Mouse (Mus musculus): ENCODE data around the gene Gcnt2. TPM values are rescaled to one million over a fixed set of nuclear protein-coding genes. Genes with fewer than 3 reads are reported as not detected.

The Gcnt2 gene
- polyA plus RNA-seq, 1 experiment: 4.2 TPM

- DNase-seq (ENCODE audit: low read depth): no peak
- TF ChIP-seq CTCF (IDR thresholded peaks at IDR 0.05; ENCODE audit: borderline replicate concordance, extremely low read depth, insufficient read depth, insufficient read length): no peak
- TF ChIP-seq POLR2A (IDR thresholded peaks at IDR 0.05; ENCODE audit: borderline replicate concordance, extremely low read depth, insufficient read depth, insufficient read length, poor library complexity, severe bottlenecking): no peak
Measured at GRCm38 (mm10) chr13:40923756-40924315, 64.3 kb downstream of the Gcnt2 start.

GRCm38 (mm10) chr13:40928192-40928898 is 68.8 kb downstream of the Gcnt2 start:
- no peak for DNase-seq (ENCODE audit: low read depth)
- TF ChIP-seq CTCF (IDR thresholded peaks at IDR 0.05; ENCODE audit: borderline replicate concordance, extremely low read depth, insufficient read depth, insufficient read length) (no peak), POLR2A (IDR thresholded peaks at IDR 0.05; ENCODE audit: borderline replicate concordance, extremely low read depth, insufficient read depth, insufficient read length, poor library complexity, severe bottlenecking) (no peak)

GRCm38 (mm10) chr13:40931871-40932270 is 72.3 kb downstream of the Gcnt2 start:
- DNase-seq (ENCODE audit: low read depth): peak; percentile 89

GRCm38 (mm10) chr13:40932573-40932972 is 73.0 kb downstream of the Gcnt2 start:
- TF ChIP-seq CTCF (IDR thresholded peaks at IDR 0.05; ENCODE audit: borderline replicate concordance, extremely low read depth, insufficient read depth, insufficient read length) (no peak), POLR2A (IDR thresholded peaks at IDR 0.05; ENCODE audit: borderline replicate concordance, extremely low read depth, insufficient read depth, insufficient read length, poor library complexity, severe bottlenecking) (no peak)
- no peak for DNase-seq (ENCODE audit: low read depth)

- no peak for TF ChIP-seq POLR2A (IDR thresholded peaks at IDR 0.05; ENCODE audit: borderline replicate concordance, extremely low read depth, insufficient read depth, insufficient read length, poor library complexity, severe bottlenecking)
- no peak for TF ChIP-seq CTCF (IDR thresholded peaks at IDR 0.05; ENCODE audit: borderline replicate concordance, extremely low read depth, insufficient read depth, insufficient read length)
- DNase-seq (ENCODE audit: low read depth): no peak
Measured at GRCm38 (mm10) chr13:40934341-40934740, 74.8 kb downstream of the Gcnt2 start.

- no peak for TF ChIP-seq POLR2A (IDR thresholded peaks at IDR 0.05; ENCODE audit: borderline replicate concordance, extremely low read depth, insufficient read depth, insufficient read length, poor library complexity, severe bottlenecking)
- no peak for TF ChIP-seq CTCF (IDR thresholded peaks at IDR 0.05; ENCODE audit: borderline replicate concordance, extremely low read depth, insufficient read depth, insufficient read length)
- no peak for DNase-seq (ENCODE audit: low read depth)
Measured at GRCm38 (mm10) chr13:40937586-40937985, 78.0 kb downstream of the Gcnt2 start.

- peak; percentile 66 for DNase-seq (ENCODE audit: low read depth)
- TF ChIP-seq POLR2A (IDR thresholded peaks at IDR 0.05; ENCODE audit: borderline replicate concordance, extremely low read depth, insufficient read depth, insufficient read length, poor library complexity, severe bottlenecking) (no peak), CTCF (IDR thresholded peaks at IDR 0.05; ENCODE audit: borderline replicate concordance, extremely low read depth, insufficient read depth, insufficient read length) (no peak)
Measured at GRCm38 (mm10) chr13:40938485-40939357, 79.2 kb downstream of the Gcnt2 start.

GRCm38 (mm10) chr13:40943066-40943465 is 83.5 kb downstream of the Gcnt2 start:
- no peak for DNase-seq (ENCODE audit: low read depth)
- TF ChIP-seq CTCF (IDR thresholded peaks at IDR 0.05; ENCODE audit: borderline replicate concordance, extremely low read depth, insufficient read depth, insufficient read length) (no peak), POLR2A (IDR thresholded peaks at IDR 0.05; ENCODE audit: borderline replicate concordance, extremely low read depth, insufficient read depth, insufficient read length, poor library complexity, severe bottlenecking) (no peak)

- no peak for TF ChIP-seq CTCF (IDR thresholded peaks at IDR 0.05; ENCODE audit: borderline replicate concordance, extremely low read depth, insufficient read depth, insufficient read length)
- TF ChIP-seq POLR2A (IDR thresholded peaks at IDR 0.05; ENCODE audit: borderline replicate concordance, extremely low read depth, insufficient read depth, insufficient read length, poor library complexity, severe bottlenecking): no peak
- DNase-seq (ENCODE audit: low read depth): no peak
Measured at GRCm38 (mm10) chr13:40943936-40944335, 84.4 kb downstream of the Gcnt2 start.

- DNase-seq (ENCODE audit: low read depth): peak; percentile 8
- no peak for TF ChIP-seq CTCF (IDR thresholded peaks at IDR 0.05; ENCODE audit: borderline replicate concordance, extremely low read depth, insufficient read depth, insufficient read length)
- TF ChIP-seq POLR2A (IDR thresholded peaks at IDR 0.05; ENCODE audit: borderline replicate concordance, extremely low read depth, insufficient read depth, insufficient read length, poor library complexity, severe bottlenecking): no peak
Measured at GRCm38 (mm10) chr13:40944346-40944745, 84.8 kb downstream of the Gcnt2 start.

GRCm38 (mm10) chr13:40946513-40946912 is 87.0 kb downstream of the Gcnt2 start:
- DNase-seq (ENCODE audit: low read depth): no peak
- TF ChIP-seq CTCF (IDR thresholded peaks at IDR 0.05; ENCODE audit: borderline replicate concordance, extremely low read depth, insufficient read depth, insufficient read length) (no peak), POLR2A (IDR thresholded peaks at IDR 0.05; ENCODE audit: borderline replicate concordance, extremely low read depth, insufficient read depth, insufficient read length, poor library complexity, severe bottlenecking) (no peak)

Measured in brain, embryonic 14.5 days (tissue).